Mouse (Mus musculus) ES-E14 (cell line): ENCODE measurements around the gene Trim13. TPM values are rescaled to one million over a fixed set of nuclear protein-coding genes. Genes with fewer than 3 reads are reported as not detected.

ENCODE experiments used
- DNase-seq: peaks from one replicate; pipeline ENCODE4 v3.0.0-alpha.2; 2013; ENCODE audit warnings: low read depth, low spot score
- H3K27ac ChIP-seq: 2 replicates; pipeline ENCODE4 v1.5.1; 2012; ENCODE audit warnings: low read depth, mild to moderate bottlenecking, low read length, moderate library complexity, mixed read lengths; ENCODE audit not compliant: poor library complexity, insufficient read depth, severe bottlenecking
- H3K36me3 ChIP-seq: 2 replicates; pipeline ENCODE4 v1.6.1; 2012; ENCODE audit warnings: mild to moderate bottlenecking, low read length, moderate library complexity, mixed read lengths; ENCODE audit not compliant: control insufficient read depth, poor library complexity, insufficient read depth, severe bottlenecking
- H3K4me1 ChIP-seq, 2 experiments: fragments of 150-350 bp in 1 of 2; sonication (generic) in 1 of 2; 2 replicates each; pipeline ENCODE4 v1.6.1; 2012; ENCODE audit warnings: low read length in 2 of 2, mild to moderate bottlenecking in 1 of 2, mixed read lengths in 1 of 2; ENCODE audit not compliant: control insufficient read depth in 2 of 2, insufficient read depth in 2 of 2, poor library complexity in 1 of 2
- H3K4me3 ChIP-seq, 2 experiments: fragments of 150-350 bp in 1 of 2; sonication (generic) in 1 of 2; 2 replicates each; pipeline ENCODE4 v1.5.1; 2012; ENCODE audit warnings: low read length in 2 of 2, low read depth in 1 of 2, mild to moderate bottlenecking in 1 of 2, mixed read lengths in 1 of 2; ENCODE audit not compliant: insufficient read depth in 1 of 2, poor library complexity in 1 of 2, severe bottlenecking in 1 of 2
- H3K9ac ChIP-seq: 2 replicates; pipeline ENCODE4 v1.6.1; 2012; ENCODE audit warnings: low read depth, mild to moderate bottlenecking, low read length, mixed read lengths; ENCODE audit not compliant: poor library complexity, insufficient read depth, severe bottlenecking
- H3K9me3 ChIP-seq: fragments of 150-350 bp; sonication (generic); 2 replicates; pipeline ENCODE4 v1.6.1; 2012; ENCODE audit warnings: low read depth, mild to moderate bottlenecking, low read length; ENCODE audit not compliant: control insufficient read depth, insufficient read depth
- CHD2 ChIP-seq: IDR thresholded peaks from 2 replicates; pipeline ENCODE4 v1.6.1; 2014; ENCODE audit warnings: mild to moderate bottlenecking, low read depth, low read length, inconsistent platforms
- HCFC1 ChIP-seq: IDR thresholded peaks from 2 replicates; pipeline ENCODE4 v1.6.1; 2012; ENCODE audit warnings: low read length, inconsistent platforms, borderline replicate concordance; ENCODE audit not compliant: insufficient read depth
- MAFK ChIP-seq: IDR thresholded peaks from 2 replicates; pipeline ENCODE4 v1.6.1; 2014; ENCODE audit warnings: mild to moderate bottlenecking, low read depth, low read length, inconsistent platforms; ENCODE audit not compliant: insufficient read depth
- ZC3H11A ChIP-seq: IDR thresholded peaks from 2 replicates; pipeline ENCODE4 v1.6.1; 2012; ENCODE audit warnings: low read depth, mild to moderate bottlenecking, inconsistent platforms, low read length, borderline replicate concordance
- ZNF384 ChIP-seq: IDR thresholded peaks from 2 replicates; pipeline ENCODE4 v1.6.1; 2012; ENCODE audit warnings: low read depth, low read length, inconsistent platforms
- in situ Hi-C, 2 experiments: fragments of 600-800 bp; cut with MboI; formaldehyde crosslinking; loops; one replicate each; pipeline ENCODE4 v1.15.1; 2025; ENCODE audit warnings: low sequenced_read_pairs in 2 of 2, inconsistent platforms in 1 of 2; ENCODE audit not compliant: unreplicated experiment in 2 of 2
- total RNA-seq: library from RNA; depleted of rRNA; stranded (reverse); fragments of 300-350 nt; gene quantifications from 2 replicates; pipeline ENCODE4 v1.2.3, GENCODE M21; 2012

Trim13 gene
- total RNA-seq, 1 experiment: 19.1 TPM

- DNase-seq: no peak
Measured at GRCm38 (mm10) chr14:61596719-61597426, 1.2 kb upstream of the Trim13 start.

GRCm38 (mm10) chr14:61599057-61599806, 1.2 kb downstream of the Trim13 start:
- peak overlapping the region; percentile 85 to 86 for H3K4me3 ChIP-seq
- in situ Hi-C loops: no loop called here
- TF ChIP-seq CHD2 (no peak), ZNF384 (no peak), HCFC1 (no peak), ZC3H11A (no peak), MAFK (no peak)
- peak overlapping the region; percentile 79 for H3K9ac ChIP-seq
- no peaks in the 10 kb centered on the region for H3K9me3 ChIP-seq
- DNase-seq: peak; percentile 59
- H3K36me3 ChIP-seq: peaks cover 6% of the 10 kb centered on the region; the same call in 1 of the 2 replicates
- H3K4me1 ChIP-seq: peaks cover 13 to 20% of the 10 kb centered on the region in 2 experiments
- H3K27ac ChIP-seq: no peak overlapping the region

More at GRCm38 (mm10) chr14:61596719-61597426, 1.2 kb upstream of the Trim13 start:
- Histone ChIP-seq H3K9ac (no peak overlapping the region), H3K36me3 (peaks cover 4% of the 10 kb centered on the region; the same call in 1 of the 2 replicates), H3K4me1 (peaks cover 4 to 9% of the 10 kb centered on the region in 2 experiments), H3K9me3 (no peaks in the 10 kb centered on the region), H3K4me3 (no peak overlapping the region), H3K27ac (no peak overlapping the region)
- TF ChIP-seq MAFK: no peak
- no peak for TF ChIP-seq ZNF384
- no peak for TF ChIP-seq HCFC1
- no peak for TF ChIP-seq CHD2
- TF ChIP-seq ZC3H11A: no peak
- in situ Hi-C loops: no loop called here

GRCm38 (mm10) chr14:61601348-61601747, 3.3 kb downstream of the Trim13 start:
- TF ChIP-seq MAFK: no peak
- 0 out of 2 replicates have a peak, but pooled peaks have one; percentile 37 for TF ChIP-seq ZNF384

GRCm38 (mm10) chr14:61603069-61603755, 5.2 kb downstream of the Trim13 start:
- peak; percentile 53 for DNase-seq
- no peak overlapping the region; the same call in 1 of the 2 replicates for H3K27ac ChIP-seq

More at GRCm38 (mm10) chr14:61601348-61601747, 3.3 kb downstream of the Trim13 start:
- no peak for DNase-seq
- Histone ChIP-seq H3K9me3 (no peaks in the 10 kb centered on the region), H3K4me3 (peak overlapping the region; percentile 31 to 86; a peak in 1 of 4 replicates), H3K4me1 (peaks cover 10 to 21% of the 10 kb centered on the region in 2 experiments), H3K27ac (peak overlapping the region; percentile 50; the same call in 1 of the 2 replicates), H3K36me3 (peaks cover 17% of the 10 kb centered on the region), H3K9ac (no peak overlapping the region; the same call in 1 of the 2 replicates)
- in situ Hi-C loops: no loop called here

More at GRCm38 (mm10) chr14:61603069-61603755, 5.2 kb downstream of the Trim13 start:
- Histone ChIP-seq H3K4me1 (peaks cover 9 to 26% of the 10 kb centered on the region in 2 experiments), H3K4me3 (peak overlapping the region; percentile 17 to 42; a peak in 3 of 4 replicates), H3K9me3 (no peaks in the 10 kb centered on the region), H3K9ac (no peak overlapping the region), H3K36me3 (peaks cover 18% of the 10 kb centered on the region)
- TF ChIP-seq HCFC1 (0 out of 2 replicates have a peak, but pooled peaks have one; percentile 29), ZC3H11A (no peak)
- in situ Hi-C loops: no loop called here
